Mouse (Mus musculus): ENCODE measurements around the gene Susd3.

Gene Susd3

DNA sequence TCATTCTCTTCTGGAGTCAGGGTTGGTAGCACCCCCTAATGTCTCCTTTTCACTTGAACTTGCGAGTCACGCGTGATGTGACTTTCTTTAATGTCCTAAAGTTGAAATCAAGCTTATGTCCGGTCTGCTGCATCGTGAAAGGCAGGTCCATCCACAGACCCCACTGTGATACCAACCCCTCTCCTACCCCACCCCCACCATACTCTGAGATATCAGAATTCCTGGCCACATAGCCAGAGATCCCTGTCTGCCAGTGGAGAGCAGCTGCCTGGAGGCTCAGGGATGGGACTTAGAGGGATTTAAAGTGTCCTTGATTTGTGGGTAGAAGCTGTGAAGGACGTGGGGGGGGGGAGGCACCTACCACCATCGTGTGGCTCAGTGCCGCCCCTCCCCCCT lies at the start of gene Susd3:
Gene Susd3 (minus strand): TSS at position 240 of the 396 bp plus-strand sequence.
- DNase-seq (ENCODE audit: low read depth, low spot score) = no peak

DNA sequence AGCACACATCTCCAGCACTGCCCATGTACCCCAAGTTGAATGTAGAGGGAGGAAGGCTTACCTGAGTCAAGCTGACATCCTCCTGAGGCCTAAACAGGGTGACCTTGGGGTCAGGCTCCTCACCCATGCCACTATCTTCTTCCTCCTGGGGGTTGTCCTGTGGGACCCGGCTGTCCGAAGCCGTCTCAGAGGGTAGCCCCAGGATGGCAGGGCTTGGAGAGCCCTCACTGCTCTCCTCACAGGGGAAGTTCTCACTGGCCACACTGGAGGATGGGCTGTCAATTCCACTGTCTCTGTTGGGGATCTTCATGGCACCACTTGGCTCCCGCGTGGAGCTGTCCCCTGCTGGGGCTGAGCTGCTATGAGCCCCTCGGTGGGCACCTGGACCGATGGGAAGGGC lies 47.8 kb upstream of the Susd3 start:
- DNase-seq (ENCODE audit: low read depth, low spot score) = no peak

DNA sequence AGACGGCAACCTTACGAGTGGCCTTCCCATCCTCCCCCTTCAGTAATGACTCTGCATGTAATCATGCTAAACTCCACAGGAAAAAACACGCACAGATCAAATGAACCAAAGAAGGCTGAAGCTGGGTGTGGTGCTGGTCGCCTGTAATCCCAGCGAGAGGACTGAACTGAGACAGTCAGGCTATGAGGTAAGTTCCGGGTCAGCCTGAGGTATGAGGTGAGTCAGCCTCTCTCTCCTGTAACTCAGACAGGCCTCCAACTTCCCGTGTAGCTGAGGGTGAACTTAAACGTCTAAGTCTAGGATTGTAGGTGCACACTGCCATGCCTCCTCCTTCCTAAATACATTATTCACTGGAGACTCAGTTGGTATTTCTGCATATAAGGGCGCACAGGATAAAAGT lies 45.6 kb upstream of the Susd3 start:
- no peak for DNase-seq (ENCODE audit: low read depth, low spot score)

DNA sequence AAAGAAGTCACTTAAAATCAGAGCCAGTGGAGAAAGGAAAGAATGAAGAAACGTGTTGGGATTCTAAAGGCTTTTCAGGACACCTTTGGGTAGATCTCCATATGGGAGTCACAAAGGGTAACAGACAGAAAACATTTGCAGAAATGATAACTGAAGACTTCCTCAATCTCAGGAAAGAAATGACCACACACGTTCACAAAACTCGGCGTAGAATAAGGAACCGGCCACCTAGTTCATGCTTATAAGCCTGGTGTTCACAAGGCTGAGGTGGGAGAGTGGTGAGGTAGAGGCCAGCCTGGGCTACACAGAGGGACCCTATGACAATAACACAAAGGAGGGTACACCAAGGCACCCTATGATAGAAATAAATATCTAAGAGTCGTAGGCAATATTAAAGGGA lies 43.4 kb upstream of the Susd3 start:
- DNase-seq (ENCODE audit: low read depth, low spot score) = no peak

DNA sequence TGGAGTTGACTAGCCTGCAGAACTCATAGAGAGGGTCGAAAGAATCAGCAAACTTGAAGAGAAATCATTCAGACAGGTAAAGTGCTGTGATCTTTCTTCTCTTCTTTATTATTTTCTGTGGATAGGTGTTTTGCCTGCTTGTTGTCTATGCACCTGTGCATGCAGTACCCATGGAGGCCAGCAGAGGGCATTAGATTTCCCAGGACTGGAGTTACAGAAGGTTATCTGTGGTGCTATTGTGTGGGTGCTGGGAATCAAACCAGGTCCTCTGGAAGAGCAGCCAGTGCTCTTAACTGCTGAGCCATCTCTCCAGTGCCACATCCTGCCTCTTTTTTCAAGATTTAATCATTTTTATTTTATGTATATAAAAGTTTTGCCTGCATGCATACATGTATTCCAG lies 42.9 kb upstream of the Susd3 start:
- peak; percentile 12 for DNase-seq (ENCODE audit: low read depth, low spot score)

DNA sequence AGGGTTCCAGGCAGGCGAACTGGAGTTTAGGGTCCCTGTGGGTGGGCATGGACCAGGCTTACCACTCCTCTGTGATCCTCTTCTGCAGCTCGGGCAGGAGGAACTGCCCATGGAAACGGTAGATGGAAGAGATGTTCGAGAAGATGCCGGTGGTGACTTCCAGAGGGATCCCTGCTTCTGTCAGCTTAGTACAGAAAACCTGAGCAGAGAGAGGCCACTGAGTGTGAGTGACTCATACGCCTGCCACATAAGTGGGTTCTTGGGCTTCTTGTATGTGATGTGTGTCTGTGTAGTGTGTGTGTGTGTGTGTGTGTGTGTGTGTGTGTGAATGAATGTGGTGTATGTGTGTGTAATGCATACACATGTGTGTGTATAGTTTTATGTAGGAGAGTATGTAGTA lies 38.7 kb upstream of the Susd3 start:
- no peak for DNase-seq (ENCODE audit: low read depth, low spot score)

DNA sequence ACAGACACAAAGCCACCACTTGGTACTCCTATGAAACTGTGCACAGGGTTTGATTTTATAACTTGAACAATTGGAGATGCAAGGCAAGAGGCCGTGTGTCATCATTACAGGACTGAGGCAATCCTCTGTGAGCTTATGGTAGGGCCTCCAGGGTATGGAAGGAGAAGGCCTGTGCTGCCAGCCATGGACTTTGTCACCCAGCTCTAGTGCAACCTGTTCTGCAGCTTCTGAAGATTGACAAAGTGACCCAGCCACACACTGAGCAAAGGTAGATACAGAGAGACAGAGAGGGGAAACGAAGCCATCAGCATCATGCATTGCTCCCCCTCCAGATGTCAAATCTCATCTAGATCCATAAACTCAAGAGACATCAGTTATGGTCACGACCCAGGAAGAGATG lies 38.2 kb upstream of the Susd3 start:
- DNase-seq (ENCODE audit: low read depth, low spot score) = no peak

DNA sequence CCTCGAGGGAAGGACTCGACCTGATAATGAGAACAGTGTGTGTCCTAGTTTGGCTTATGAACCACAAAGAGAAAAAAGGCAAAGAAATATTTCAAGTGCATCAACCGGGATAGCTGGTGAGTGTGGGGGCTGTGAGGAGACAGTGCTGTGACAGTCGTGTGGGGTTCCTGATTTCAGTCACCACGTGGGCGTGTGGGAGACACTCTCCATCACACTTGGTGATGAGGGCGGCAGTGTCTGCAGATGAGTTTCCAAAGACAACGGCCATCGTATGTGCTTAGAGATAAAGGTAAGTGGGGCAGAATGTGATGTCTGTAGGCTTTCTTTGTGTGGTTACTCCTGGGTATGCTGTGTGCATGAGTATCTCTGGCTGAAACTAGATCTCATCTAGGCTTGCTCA lies 35.2 kb upstream of the Susd3 start:
- no peak for DNase-seq (ENCODE audit: low read depth, low spot score)

DNA sequence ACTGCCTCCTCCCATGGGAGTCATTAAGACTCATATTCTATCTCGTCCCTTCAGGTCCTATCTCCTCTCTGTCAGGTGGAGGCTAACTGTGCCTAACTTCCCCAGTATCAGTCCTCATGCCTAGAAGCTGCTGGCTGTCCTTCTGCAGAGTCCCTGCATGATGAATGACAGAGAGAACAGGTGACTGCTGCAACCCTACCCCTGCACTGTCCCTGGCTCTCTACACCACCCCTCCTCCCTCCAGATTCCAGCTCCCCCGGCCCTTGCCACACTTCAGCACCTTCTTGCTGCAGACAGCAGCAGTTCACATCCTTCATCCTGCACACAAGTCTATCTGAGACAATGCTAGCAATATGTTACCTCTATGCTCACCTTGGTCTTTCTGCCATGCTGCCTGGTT lies 33.7 kb upstream of the Susd3 start:
- DNase-seq (ENCODE audit: low read depth, low spot score) = no peak

DNA sequence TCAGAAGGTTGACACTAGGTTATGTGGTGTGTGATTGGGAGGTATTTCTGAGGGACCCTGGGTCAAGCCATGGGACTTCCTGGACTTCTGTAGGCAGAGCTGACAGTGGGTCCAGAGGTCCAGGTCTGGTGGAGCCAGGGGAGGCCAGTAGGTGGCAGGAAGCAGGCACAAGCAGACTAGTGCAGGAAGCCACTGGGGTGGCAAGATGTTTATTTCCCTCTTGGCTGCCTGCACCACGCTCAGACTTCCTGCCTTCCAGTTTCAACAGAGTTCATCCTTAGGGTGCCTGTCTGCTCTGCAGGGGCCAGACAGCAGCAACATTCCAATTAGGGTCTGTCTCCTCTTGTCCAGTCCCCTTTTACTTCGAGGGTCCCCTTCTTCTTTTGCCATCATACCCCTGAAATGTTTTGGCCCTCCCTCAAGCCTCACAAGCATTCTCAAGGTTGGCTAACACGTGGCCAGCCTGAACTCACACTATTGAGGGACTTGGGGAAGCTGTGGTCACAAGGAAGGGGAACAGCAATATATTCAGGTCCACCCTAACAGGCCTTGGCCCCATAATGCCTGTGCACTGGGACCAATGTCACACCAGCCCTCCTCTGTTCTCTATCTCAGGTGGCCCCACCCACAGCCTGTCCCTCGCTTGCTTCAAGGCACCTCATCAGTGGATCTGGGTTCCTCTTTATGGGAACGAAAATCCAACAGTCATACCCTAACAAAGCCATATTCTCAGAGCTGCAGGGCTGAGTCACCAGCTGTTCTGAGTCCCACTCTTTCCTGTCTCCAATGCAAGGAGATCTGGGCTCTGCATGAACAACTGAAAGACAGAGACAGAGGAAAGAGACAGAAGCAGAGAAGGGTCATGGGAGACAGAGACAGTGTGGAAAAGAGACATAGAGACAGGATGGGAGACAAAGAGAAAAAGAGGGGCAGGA lies 23.6 kb upstream of the Susd3 start:
- no peak for DNase-seq (ENCODE audit: low read depth, low spot score)

DNA sequence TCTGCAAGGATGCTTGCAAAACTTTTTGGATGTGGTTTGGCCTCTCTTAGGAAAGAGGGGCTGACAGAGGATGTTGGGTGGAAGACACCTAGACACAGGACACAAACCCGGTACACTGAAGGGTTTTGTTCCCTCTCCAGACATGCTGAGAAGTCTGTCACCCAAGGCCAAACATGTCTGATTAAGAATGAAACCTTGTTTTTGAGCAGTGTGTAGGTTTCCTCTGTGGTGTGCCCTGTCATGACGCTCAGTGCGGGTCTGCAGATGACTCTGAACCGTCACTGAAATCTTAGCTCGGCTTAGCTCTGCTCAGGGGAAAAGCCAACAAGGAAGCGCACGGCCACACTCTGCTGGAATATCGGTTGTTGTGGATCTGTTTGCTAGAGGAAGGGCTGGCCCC lies 22.0 kb upstream of the Susd3 start:
- no peak for DNase-seq (ENCODE audit: low read depth, low spot score)

DNA sequence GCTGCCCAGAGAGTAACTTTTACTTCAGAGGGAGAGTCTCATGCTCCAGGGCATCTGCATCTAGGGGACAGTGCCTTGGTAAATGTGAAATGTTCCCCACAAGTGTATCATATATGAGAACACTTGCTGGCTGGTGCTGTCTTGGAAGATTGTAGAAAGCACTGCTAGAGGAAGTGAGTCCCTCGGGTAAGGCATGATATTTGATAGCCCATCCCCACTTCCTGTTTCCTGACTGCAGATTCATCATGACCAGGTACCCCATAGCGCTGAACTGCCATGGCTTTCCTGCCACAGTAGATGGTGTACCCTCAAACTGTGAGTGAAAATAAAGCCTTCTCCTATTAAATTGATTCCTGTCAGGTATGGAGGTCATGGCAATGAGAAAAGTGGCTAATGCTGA lies 19.1 kb upstream of the Susd3 start:
- no peak for DNase-seq (ENCODE audit: low read depth, low spot score)

DNA sequence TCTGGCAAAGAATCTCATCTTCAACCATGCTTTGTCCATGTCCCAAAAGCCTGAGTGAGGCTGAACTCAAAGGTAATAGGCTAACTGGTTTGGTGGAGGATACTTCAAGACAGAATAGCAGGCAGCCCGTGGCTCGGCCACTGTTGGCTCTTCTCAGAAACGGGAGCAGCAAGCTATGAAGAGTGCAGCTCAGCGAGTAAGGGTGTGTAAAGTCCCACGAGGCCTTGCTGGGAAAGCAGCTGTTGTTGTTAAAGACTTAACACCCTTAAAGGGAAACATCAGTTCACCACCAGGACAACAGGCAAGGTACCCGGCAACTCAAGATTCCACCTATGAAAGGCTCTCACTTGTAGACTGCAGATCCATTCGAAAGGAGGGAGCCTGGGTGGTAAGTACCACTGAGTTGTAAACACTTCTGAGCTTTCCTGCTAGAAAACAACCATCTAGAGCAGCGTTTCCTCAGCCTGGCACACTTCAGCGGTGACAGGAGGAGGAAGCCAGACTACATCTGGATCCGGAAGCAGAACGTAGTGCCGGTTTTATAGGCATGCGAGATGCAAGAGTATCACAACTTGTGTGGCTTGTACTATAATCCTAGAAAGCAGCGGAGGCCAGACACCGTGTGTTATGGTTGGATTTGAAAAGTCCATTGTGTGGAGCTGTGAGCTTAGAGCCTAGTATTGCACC lies 11.7 kb upstream of the Susd3 start:
- no peak for DNase-seq (ENCODE audit: low read depth, low spot score)

DNA sequence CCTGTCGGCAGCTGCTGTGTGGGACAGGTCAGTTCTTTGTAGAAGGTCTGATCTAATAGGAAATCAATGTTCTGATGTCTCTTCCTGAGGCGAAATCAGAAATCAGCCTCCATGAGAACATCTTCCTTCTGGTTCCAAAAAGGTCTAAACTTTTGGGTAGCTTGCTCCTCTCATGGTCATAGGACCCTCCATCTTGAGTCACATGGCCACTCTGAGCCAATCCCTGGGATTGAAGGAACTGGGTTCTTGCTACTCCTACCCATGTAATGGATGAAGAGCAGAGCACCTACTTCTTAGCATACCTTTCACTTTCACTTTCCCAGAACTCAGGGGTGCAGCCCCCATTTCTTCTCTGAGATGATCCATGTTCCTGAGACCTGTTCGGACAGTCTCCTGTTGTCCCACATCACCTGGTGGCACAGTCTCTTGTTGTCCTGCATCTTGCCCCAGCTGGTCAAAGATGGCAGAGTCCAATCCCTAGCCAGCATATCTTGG lies 9.4 kb upstream of the Susd3 start:
- DNase-seq (ENCODE audit: low read depth, low spot score) = no peak

DNA sequence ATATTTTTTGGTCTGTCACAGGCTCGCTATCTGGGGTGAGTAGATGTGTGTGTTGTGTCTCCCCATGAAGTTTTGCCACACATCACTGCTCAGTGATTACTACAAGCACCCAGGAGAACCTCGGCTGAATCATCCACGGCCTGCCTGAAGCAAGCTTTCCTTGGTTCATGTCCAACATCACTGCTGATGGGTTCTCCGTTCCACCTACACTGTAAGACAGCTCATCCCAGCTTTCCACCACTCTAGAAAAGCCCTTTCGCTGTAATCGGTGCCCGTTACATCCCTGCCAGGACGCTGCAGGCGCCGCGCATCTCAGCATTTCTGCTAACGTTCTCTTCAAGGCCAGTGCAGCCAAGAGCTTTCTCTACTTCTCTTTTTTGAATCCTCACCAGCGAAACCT lies 4.2 kb upstream of the Susd3 start:
- DNase-seq (ENCODE audit: low read depth, low spot score) = no peak

DNA sequence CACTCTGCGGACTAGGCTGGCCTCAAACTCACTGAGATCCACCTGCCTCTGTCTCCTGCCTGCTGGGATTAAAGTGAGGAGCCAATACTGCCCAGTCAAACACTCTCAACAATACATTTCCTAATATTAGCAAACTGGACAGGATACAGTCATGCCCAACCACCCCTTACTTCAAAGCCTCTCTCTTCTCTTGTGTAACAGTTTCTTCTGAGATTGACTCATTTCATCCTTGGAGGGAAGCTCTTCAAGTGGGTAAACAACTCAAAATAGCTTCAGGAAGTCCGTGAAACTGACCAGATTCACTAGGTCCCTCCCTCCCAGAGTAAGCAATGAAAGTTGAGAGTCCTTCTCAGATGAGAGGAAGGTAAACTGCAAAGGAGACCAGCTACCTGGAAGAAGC lies 3.6 kb upstream of the Susd3 start:
- no peak for DNase-seq (ENCODE audit: low read depth, low spot score)

DNA sequence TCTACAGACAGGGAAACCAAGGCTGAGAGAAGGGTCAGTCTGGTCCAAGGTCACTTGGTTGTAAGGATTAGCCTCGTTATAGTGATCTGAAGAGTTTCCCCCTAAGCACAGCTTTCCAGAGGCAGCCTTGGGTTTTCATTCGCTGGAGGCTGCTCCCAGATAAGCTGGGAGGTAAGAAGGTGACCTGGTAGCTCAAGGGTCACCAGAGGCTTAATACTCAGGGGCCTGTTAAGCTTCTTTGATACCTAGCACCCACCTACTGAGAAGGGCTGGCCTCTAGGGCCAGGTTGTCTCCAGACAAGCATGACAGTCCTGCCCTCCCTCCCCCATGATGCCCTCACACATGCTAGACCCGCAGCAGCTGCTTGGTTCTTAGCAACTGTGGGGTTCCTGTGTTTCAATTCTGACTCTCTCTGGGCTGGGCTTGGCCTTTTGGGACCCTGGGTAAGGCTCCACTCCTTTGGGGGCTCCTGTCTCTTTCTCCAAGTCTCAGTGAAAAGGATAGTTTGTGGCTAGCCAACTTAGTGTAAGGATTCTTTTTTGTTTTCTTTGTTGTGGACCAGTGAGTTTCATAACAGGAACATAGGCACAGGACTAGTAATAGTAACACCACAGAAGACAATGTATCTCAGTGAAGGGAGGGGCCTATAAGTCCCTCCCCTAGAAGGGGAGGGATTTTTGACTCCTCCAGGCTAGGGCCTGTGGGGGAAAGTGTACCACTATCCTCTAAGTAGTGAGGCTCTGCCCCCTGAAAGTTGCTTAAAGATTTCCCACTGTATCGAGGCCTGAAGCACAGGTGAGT lies 2.4 kb upstream of the Susd3 start:
- DNase-seq (ENCODE audit: low read depth, low spot score) = no peak

DNA sequence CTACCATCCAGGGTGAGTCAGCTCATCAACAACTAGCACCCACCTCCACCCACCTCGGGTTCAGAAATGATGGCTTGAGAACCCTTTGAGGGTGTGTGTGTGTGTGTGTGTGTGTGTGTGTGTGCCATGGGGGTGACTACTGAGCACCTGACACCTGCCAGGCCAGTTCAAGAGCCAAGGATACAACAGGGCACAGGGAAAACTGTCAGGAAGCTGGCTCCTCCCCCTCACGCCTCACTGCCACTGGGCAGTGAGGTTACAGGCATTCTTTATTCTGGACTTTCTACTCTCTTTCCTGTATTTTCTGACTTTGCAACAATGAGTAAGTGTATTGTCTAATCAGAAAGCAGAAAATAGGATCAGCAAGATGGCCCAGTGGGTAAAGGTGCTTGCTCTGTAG lies 1.1 kb upstream of the Susd3 start:
- DNase-seq (ENCODE audit: low read depth, low spot score) = no peak

DNA sequence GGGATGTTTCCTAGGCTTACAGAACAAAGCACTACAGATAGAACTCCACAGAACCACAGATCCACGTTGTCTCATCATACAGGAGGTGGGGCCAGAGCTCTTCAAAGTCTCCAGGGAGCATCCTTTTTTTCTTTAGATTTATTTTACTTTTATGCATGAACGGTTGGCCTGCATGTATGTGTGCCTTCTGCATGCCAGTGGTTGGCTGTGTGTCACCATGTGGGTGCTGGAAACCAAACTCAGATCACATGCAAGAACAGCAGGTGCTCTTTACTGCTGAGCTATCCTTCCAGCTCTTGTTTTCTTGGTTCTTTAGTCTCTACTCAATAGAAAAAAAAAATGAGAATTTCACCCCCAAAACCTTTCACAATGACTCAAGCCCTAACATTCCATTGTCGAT lies 417 bp upstream of the Susd3 start:
- no peak for DNase-seq (ENCODE audit: low read depth, low spot score)

DNA sequence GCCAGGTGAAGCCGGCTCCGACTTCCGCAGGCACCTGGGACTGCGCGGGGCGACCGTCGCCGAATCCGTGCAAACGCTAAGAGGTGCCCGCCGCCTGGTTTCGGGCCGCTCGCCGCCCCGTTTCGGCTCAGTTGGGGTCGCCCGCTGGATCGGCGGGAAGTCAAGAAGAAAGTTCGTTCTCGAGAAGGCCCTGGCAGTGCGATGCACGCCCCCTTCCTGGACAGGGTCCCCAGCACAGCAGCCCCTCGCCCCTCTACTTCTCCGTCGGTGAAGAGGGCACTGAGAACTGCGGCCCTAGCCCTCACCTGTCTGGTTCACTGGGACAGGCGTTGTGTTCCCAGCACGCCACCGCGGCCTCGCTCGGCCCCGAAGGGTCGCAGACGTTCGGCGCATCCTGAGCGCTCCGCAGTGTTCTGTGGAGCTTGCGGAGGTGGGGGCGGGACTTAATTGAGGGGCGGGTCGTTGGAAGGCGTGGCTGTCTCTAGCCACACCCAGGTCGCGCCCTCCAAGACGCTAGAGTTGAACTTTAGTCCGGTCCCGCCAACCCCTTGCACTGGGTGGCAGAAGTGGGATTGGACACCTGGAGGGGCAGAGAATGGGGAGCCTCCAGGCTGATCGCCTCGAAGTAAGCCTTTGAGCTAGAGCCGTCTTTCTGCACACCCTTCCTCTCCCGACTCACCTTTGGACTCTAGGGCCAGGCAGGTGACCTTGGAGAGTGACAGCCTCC lies 603 bp downstream of the Susd3 start:
- no peak for DNase-seq (ENCODE audit: low read depth, low spot score)

DNA sequence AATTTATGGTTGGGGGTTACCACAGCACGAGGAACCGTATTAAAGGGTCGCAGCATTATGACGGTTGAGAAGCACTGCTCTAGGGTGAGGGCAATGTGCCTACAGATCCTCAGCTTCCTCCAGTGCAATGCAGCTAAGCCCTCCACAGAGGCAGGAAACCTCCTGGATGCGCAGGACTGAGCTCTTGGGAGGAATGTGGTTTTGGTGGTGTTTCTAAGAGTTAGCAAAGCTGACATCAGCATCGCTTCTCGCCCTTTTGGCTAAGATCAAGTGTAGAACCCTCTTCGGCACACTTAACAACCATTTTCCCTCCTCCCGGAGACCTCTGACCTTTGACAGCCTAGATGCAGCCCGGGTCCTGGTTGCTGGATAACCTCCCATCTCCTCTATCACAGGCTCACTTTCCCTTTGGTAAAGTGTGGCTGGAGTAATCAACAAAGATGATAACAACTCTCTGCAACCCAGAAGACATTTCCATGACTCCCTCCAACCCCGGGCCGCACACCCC lies 1.2 kb downstream of the Susd3 start:
- DNase-seq (ENCODE audit: low read depth, low spot score) = no peak
